ENCODE assay signal across 8 mouse cellular contexts in the genomic region with DNA sequence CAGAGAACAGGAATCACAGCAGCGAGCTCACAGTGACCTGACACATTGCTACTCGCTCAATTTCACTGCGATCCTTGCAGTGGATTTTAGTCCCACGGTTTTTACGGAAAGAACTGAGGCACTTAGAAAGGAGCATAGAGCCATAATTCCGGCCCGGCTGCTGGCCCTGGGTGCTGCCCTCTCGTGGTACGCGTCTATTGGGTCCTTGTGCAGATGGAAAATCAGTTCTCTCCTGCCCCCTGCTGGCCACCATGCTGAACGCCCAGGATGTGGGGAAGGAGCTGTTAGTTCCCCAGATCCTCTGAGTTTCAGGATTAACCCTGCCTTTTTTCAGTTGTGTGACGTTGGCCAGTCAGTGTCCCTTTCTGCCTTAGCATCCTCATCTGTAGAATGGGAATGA. TPM values are rescaled to one million over a fixed set of nuclear protein-coding genes. Genes with fewer than 3 reads are reported as not detected.
DNase-seq lines count a peak whose midpoint lies in the region; ATAC-seq and TF ChIP-seq lines count a peak whose summit lies in the region.

No protein-coding gene starts in this region.

- peak; percentile 94 to 95 for DNase-seq in B cell, adult 2 months
- DNase-seq in embryonic facial prominence, embryonic 14.5 days (ENCODE audit: low spot score), result peak; percentile 93
- peak; percentile 89 for DNase-seq in heart, adult 8-10 months (ENCODE audit: low spot score)
- peak; percentile 94 for DNase-seq in midbrain, postnatal 0 days (ENCODE audit: low spot score)
- peak; percentile 88 to 94 for DNase-seq in spleen, postnatal 10 days (ENCODE audit: low spot score in 2 of 2)

- no peak overlapping the region for H3K27ac ChIP-seq in bone marrow, adult 2 months (ENCODE audit: control insufficient read depth, insufficient read depth, low read depth, low read length, poor library complexity)
- H3K27ac ChIP-seq in embryonic facial prominence, embryonic 14.5 days (replicated peaks; ENCODE audit: low read depth, low read length), result no peak overlapping the region
- H3K27ac ChIP-seq in kidney, embryonic 14.5 days (ENCODE audit: low read depth, low read length), result no peak overlapping the region
- H3K27ac ChIP-seq in limb, embryonic 15.5 days, result peak overlapping the region; percentile 43; the same call in 1 of the 2 replicates
- peak overlapping the region; percentile 52 for H3K27ac ChIP-seq in midbrain, postnatal 0 days (ENCODE audit: low read depth, low read length)

- no peaks in the 10 kb centered on the region for H3K9me3 ChIP-seq in embryonic facial prominence, embryonic 14.5 days (ENCODE audit: control insufficient read depth, low read length)
- H3K9me3 ChIP-seq in kidney, embryonic 14.5 days (ENCODE audit: control insufficient read depth, low read length), result no peaks in the 10 kb centered on the region
- H3K9me3 ChIP-seq in limb, embryonic 15.5 days, result no peaks in the 10 kb centered on the region
- no peaks in the 10 kb centered on the region for H3K9me3 ChIP-seq in midbrain, postnatal 0 days (ENCODE audit: low read length)

- ATAC-seq in embryonic facial prominence, embryonic 14.5 days (ENCODE audit: low read depth), result peak; percentile 73
- peak; percentile 40 for ATAC-seq in kidney, embryonic 14.5 days (ENCODE audit: low FRiP score, low TSS enrichment)
- ATAC-seq in limb, embryonic 15.5 days (ENCODE audit: insufficient number of reproducible peaks, low FRiP score, low TSS enrichment, low read depth), result no peak
- ATAC-seq in midbrain, postnatal 0 days (ENCODE audit: low FRiP score), result peak; percentile 60

- H3K4me1 ChIP-seq in bone marrow, adult 2 months (ENCODE audit: control insufficient read depth, insufficient read depth, low read length), result peaks cover 1% of the 10 kb centered on the region
- peaks cover 9% of the 10 kb centered on the region; the same call in 1 of the 2 replicates for H3K4me1 ChIP-seq in embryonic facial prominence, embryonic 14.5 days (ENCODE audit: control insufficient read depth, insufficient read depth, low read length)
- peaks cover 14% of the 10 kb centered on the region; the same call in 1 of the 2 replicates for H3K4me1 ChIP-seq in kidney, embryonic 14.5 days (ENCODE audit: control insufficient read depth, insufficient read depth, low read length)
- peaks cover 31% of the 10 kb centered on the region for H3K4me1 ChIP-seq in limb, embryonic 15.5 days
- no peaks in the 10 kb centered on the region for H3K4me1 ChIP-seq in midbrain, postnatal 0 days (ENCODE audit: insufficient read depth, low read length)

- WGBS in bone marrow, adult 2 months, result 2% methylated on average over 12 of the region's 12 CpGs
- 4% methylated on average over 12 of the region's 12 CpGs for WGBS in embryonic facial prominence, embryonic 14.5 days
- WGBS in kidney, embryonic 14.5 days, result 4% methylated on average over 12 of the region's 12 CpGs
- WGBS in limb, embryonic 15.5 days, result 2% methylated on average over 12 of the region's 12 CpGs
- 2% methylated on average over 12 of the region's 12 CpGs for WGBS in midbrain, postnatal 0 days

- H3K36me3 ChIP-seq in embryonic facial prominence, embryonic 14.5 days (ENCODE audit: control insufficient read depth, insufficient read depth, low read length), result peaks cover under 1% of the 10 kb centered on the region; the same call in 1 of the 2 replicates
- H3K36me3 ChIP-seq in kidney, embryonic 14.5 days (ENCODE audit: control insufficient read depth, insufficient read depth, low read length), result 0 out of 2 replicates have a peak, but pooled peaks cover 5% of the 10 kb centered on the region
- H3K36me3 ChIP-seq in limb, embryonic 15.5 days, result peaks cover 22% of the 10 kb centered on the region
- peaks cover 44% of the 10 kb centered on the region for H3K36me3 ChIP-seq in midbrain, postnatal 0 days (ENCODE audit: insufficient read depth, low read length)

- H3K4me2 ChIP-seq in embryonic facial prominence, embryonic 14.5 days (ENCODE audit: low read depth, low read length), result peak overlapping the region; percentile 43
- peak overlapping the region; percentile 39; the same call in 1 of the 2 replicates for H3K4me2 ChIP-seq in kidney, embryonic 14.5 days (replicated peaks; ENCODE audit: low read depth, low read length)
- H3K4me2 ChIP-seq in limb, embryonic 15.5 days, result peak overlapping the region; percentile 43
- no peak overlapping the region for H3K4me2 ChIP-seq in midbrain, postnatal 0 days (ENCODE audit: low read depth, low read length, poor library complexity, severe bottlenecking)

- H3K4me3 ChIP-seq in bone marrow, adult 2 months (replicated peaks; ENCODE audit: control insufficient read depth, low read depth, low read length), result peak overlapping the region; percentile 53
- H3K4me3 ChIP-seq in embryonic facial prominence, embryonic 14.5 days (ENCODE audit: low read depth, low read length), result 0 out of 2 replicates have a peak overlapping the region, but pooled peaks have one; percentile 18
- 0 out of 2 replicates have a peak overlapping the region, but pooled peaks have one; percentile 1 for H3K4me3 ChIP-seq in kidney, embryonic 14.5 days (ENCODE audit: low read length)
- H3K4me3 ChIP-seq in limb, embryonic 15.5 days, result peak overlapping the region; percentile 28
- H3K4me3 ChIP-seq in midbrain, postnatal 0 days (ENCODE audit: low read depth, low read length), result no peak overlapping the region

- TF ChIP-seq POLR2A in bone marrow, adult 2 months (IDR thresholded peaks at IDR 0.05; ENCODE audit: borderline replicate concordance, control insufficient read depth, low read depth, low read length), result no peak

- peak; percentile 100 for TF ChIP-seq CTCF in bone marrow, adult 2 months (IDR thresholded peaks at IDR 0.05; ENCODE audit: control insufficient read depth, insufficient read depth, low read length)
- TF ChIP-seq CTCF in midbrain, postnatal 0 days (IDR thresholded peaks at IDR 0.05), result peak; percentile 100

- H3K27me3 ChIP-seq in embryonic facial prominence, embryonic 14.5 days (replicated peaks; ENCODE audit: control insufficient read depth, insufficient read depth, low read length), result peaks cover 29% of the 10 kb centered on the region
- H3K27me3 ChIP-seq in kidney, embryonic 14.5 days (ENCODE audit: control insufficient read depth, insufficient read depth, low read length), result peaks cover 11% of the 10 kb centered on the region; the same call in 1 of the 2 replicates
- H3K27me3 ChIP-seq in limb, embryonic 15.5 days, result peaks cover 19% of the 10 kb centered on the region
- H3K27me3 ChIP-seq in midbrain, postnatal 0 days (ENCODE audit: insufficient read depth, low read length), result no peaks in the 10 kb centered on the region

- H3K9ac ChIP-seq in embryonic facial prominence, embryonic 14.5 days (ENCODE audit: low read depth, low read length), result no peak overlapping the region
- H3K9ac ChIP-seq in kidney, embryonic 14.5 days (ENCODE audit: low read depth, low read length), result no peak overlapping the region
- H3K9ac ChIP-seq in limb, embryonic 15.5 days, result no peak overlapping the region
- no peak overlapping the region for H3K9ac ChIP-seq in midbrain, postnatal 0 days (replicated peaks; ENCODE audit: low read length, poor library complexity, severe bottlenecking)

RNA-seq across cellular contexts. Expression of gene Cyth2, which starts 13.0 kb away (rescaled TPM):
- polyA plus RNA-seq in bone marrow, adult 2 months (2011; ENCODE audit: insufficient read depth, insufficient read length, low replicate concordance, missing spikeins), result 30.7 and 64.7 TPM in 2 replicates
- 96.4 and 106 TPM in 2 replicates for polyA plus RNA-seq in embryonic facial prominence, embryonic 14.5 days (2014; fragmentation: Nextera tagmentation; extraction: Ambion mirVana)
- 10 to 100 TPM; 54.0 to 65.5 (median 62.1) TPM for total RNA-seq in heart, adult 8-10 months (2022)
- 109 and 111 TPM in 2 replicates for polyA plus RNA-seq in kidney, embryonic 14.5 days (2014; fragmentation: Nextera tagmentation; extraction: Ambion mirVana)
- polyA plus RNA-seq in limb, embryonic 15.5 days (2015; fragmentation: Nextera tagmentation; extraction: Ambion mirVana), result 87.9 and 98.8 TPM in 2 replicates
- total RNA-seq in midbrain, postnatal 0 days (2014; rRNA removed), result 210 and 223 TPM in 2 replicates
- 219 and 236 TPM in 2 replicates for polyA plus RNA-seq in midbrain, postnatal 0 days (2015; fragmentation: Nextera tagmentation; extraction: Ambion mirVana)

RNA-seq across cellular contexts. Expression of gene Sult2b1, which starts 16.9 kb away (rescaled TPM):
- polyA plus RNA-seq in bone marrow, adult 2 months (2011; ENCODE audit: insufficient read depth, insufficient read length, low replicate concordance, missing spikeins), result 2.4 TPM in 1 of 2 replicates, not detected in the other
- 14.2 and 16.3 TPM in 2 replicates for polyA plus RNA-seq in embryonic facial prominence, embryonic 14.5 days (2014; fragmentation: Nextera tagmentation; extraction: Ambion mirVana)
- not detected for total RNA-seq in heart, adult 8-10 months (2022)
- polyA plus RNA-seq in kidney, embryonic 14.5 days (2014; fragmentation: Nextera tagmentation; extraction: Ambion mirVana), result 3.2 and 3.8 TPM in 2 replicates
- 82.1 and 91.0 TPM in 2 replicates for polyA plus RNA-seq in limb, embryonic 15.5 days (2015; fragmentation: Nextera tagmentation; extraction: Ambion mirVana)
- 5.0 and 5.1 TPM in 2 replicates for total RNA-seq in midbrain, postnatal 0 days (2014; rRNA removed)
- 5.6 and 6.1 TPM in 2 replicates for polyA plus RNA-seq in midbrain, postnatal 0 days (2015; fragmentation: Nextera tagmentation; extraction: Ambion mirVana)

RNA-seq across cellular contexts. Expression of gene Lmtk3, which starts 17.8 kb away (rescaled TPM):
- polyA plus RNA-seq in bone marrow, adult 2 months (2011; ENCODE audit: insufficient read depth, insufficient read length, low replicate concordance, missing spikeins), result not detected in 2 replicates
- 0.67 and 1.5 TPM in 2 replicates for polyA plus RNA-seq in embryonic facial prominence, embryonic 14.5 days (2014; fragmentation: Nextera tagmentation; extraction: Ambion mirVana)
- under 1 TPM in 1 of 4 experiments, not detected in 3; 0.22 TPM for total RNA-seq in heart, adult 8-10 months (2022)
- polyA plus RNA-seq in kidney, embryonic 14.5 days (2014; fragmentation: Nextera tagmentation; extraction: Ambion mirVana), result 2.8 and 4.2 TPM in 2 replicates
- 1.6 and 2.0 TPM in 2 replicates for polyA plus RNA-seq in limb, embryonic 15.5 days (2015; fragmentation: Nextera tagmentation; extraction: Ambion mirVana)
- 170 and 172 TPM in 2 replicates for total RNA-seq in midbrain, postnatal 0 days (2014; rRNA removed)
- polyA plus RNA-seq in midbrain, postnatal 0 days (2015; fragmentation: Nextera tagmentation; extraction: Ambion mirVana), result 13.7 and 19.1 TPM in 2 replicates

RNA-seq across cellular contexts. Expression of gene Kcnj14, which starts 23.2 kb away (rescaled TPM):
- polyA plus RNA-seq in bone marrow, adult 2 months (2011; ENCODE audit: insufficient read depth, insufficient read length, low replicate concordance, missing spikeins), result 2.6 TPM in 1 of 2 replicates, not detected in the other
- 1.4 and 2.2 TPM in 2 replicates for polyA plus RNA-seq in embryonic facial prominence, embryonic 14.5 days (2014; fragmentation: Nextera tagmentation; extraction: Ambion mirVana)
- total RNA-seq in heart, adult 8-10 months (2022), result 1 to 10 TPM in 3 of 4 experiments, under 1 TPM in 1; 0.87 to 6.1 (median 3.1) TPM
- 1.2 and 1.3 TPM in 2 replicates for polyA plus RNA-seq in kidney, embryonic 14.5 days (2014; fragmentation: Nextera tagmentation; extraction: Ambion mirVana)
- polyA plus RNA-seq in limb, embryonic 15.5 days (2015; fragmentation: Nextera tagmentation; extraction: Ambion mirVana), result 1.4 and 1.5 TPM in 2 replicates
- 0.71 and 2.1 TPM in 2 replicates for total RNA-seq in midbrain, postnatal 0 days (2014; rRNA removed)
- polyA plus RNA-seq in midbrain, postnatal 0 days (2015; fragmentation: Nextera tagmentation; extraction: Ambion mirVana), result 1.5 TPM in 2 replicates

RNA-seq across cellular contexts. Expression of gene Grwd1, which starts 29.4 kb away (rescaled TPM):
- 6.9 and 13.9 TPM in 2 replicates for polyA plus RNA-seq in bone marrow, adult 2 months (2011; ENCODE audit: insufficient read depth, insufficient read length, low replicate concordance, missing spikeins)
- 53.9 and 60.5 TPM in 2 replicates for polyA plus RNA-seq in embryonic facial prominence, embryonic 14.5 days (2014; fragmentation: Nextera tagmentation; extraction: Ambion mirVana)
- 10 to 100 TPM; 10.2 to 16.0 (median 13.6) TPM for total RNA-seq in heart, adult 8-10 months (2022)
- polyA plus RNA-seq in kidney, embryonic 14.5 days (2014; fragmentation: Nextera tagmentation; extraction: Ambion mirVana), result 69.5 and 93.5 TPM in 2 replicates
- 56.3 and 59.3 TPM in 2 replicates for polyA plus RNA-seq in limb, embryonic 15.5 days (2015; fragmentation: Nextera tagmentation; extraction: Ambion mirVana)
- total RNA-seq in midbrain, postnatal 0 days (2014; rRNA removed), result 31.3 and 34.2 TPM in 2 replicates
- polyA plus RNA-seq in midbrain, postnatal 0 days (2015; fragmentation: Nextera tagmentation; extraction: Ambion mirVana), result 48.7 and 52.9 TPM in 2 replicates

Comparison
In these comparisons a context has a peak if more than half of its experiments do, and no peak if none do; other contexts are left out.
1. H3K27ac ChIP-seq: peak in limb, embryonic 15.5 days (single experiment) and midbrain, postnatal 0 days (single experiment); none in bone marrow, adult 2 months (single experiment), embryonic facial prominence, embryonic 14.5 days (single experiment) and kidney, embryonic 14.5 days (single experiment).
2. Peak in every context shown above with its lines, with median percentiles within 50 percentile points of each other: DNase-seq.